Mouse (Mus musculus) heart, postnatal 0 days (tissue): ENCODE measurements around the gene Igsf8.

Source experiments
- CTCF ChIP-seq: IDR thresholded peaks from 2 replicates; pipeline ENCODE4 v1.5.1; 2016; ENCODE audit warnings: antibody characterized with exemption, control low read depth, low read depth
- EP300 ChIP-seq: IDR thresholded peaks from 2 replicates; pipeline ENCODE4 v1.6.1; 2016; ENCODE audit warnings: antibody characterized with exemption, low read depth

- TF ChIP-seq CTCF, result no peak
- TF ChIP-seq EP300, result no peak
These were observed 79.4 kb downstream of the Igsf8 start, which contains the start of gene Kcnj10 for GRCm38 (mm10) chr1:172340729-172341321.
